Mouse (Mus musculus): ENCODE measurements around the gene Asb1. TPM values are rescaled to one million over a fixed set of nuclear protein-coding genes. Genes with fewer than 3 reads are reported as not detected.

Gene Asb1
- polyA plus RNA-seq, 1 experiment from 2014 or later = 14.9 TPM

- Histone ChIP-seq H3K9ac (replicated peaks; ENCODE audit: low read length) (no peak overlapping the region), H3K27ac (replicated peaks; ENCODE audit: low read depth, low read length) (no peak overlapping the region), H3K4me2 (ENCODE audit: low read length) (no peak overlapping the region), H3K4me3 (replicated peaks; ENCODE audit: low read depth, low read length) (no peak overlapping the region), H3K36me3 (ENCODE audit: control insufficient read depth, insufficient read depth, low read length) (0 out of 2 replicates have a peak, but pooled peaks cover 4% of the 10 kb centered on the region), H3K27me3 (ENCODE audit: control insufficient read depth, insufficient read depth, low read length) (peaks cover 4% of the 10 kb centered on the region; the same call in 1 of the 2 replicates), H3K4me1 (ENCODE audit: control insufficient read depth, insufficient read depth, low read length) (peaks cover 17% of the 10 kb centered on the region), H3K9me3 (ENCODE audit: control insufficient read depth, low read length) (no peaks in the 10 kb centered on the region)
- ATAC-seq (ENCODE audit: low FRiP score, low TSS enrichment) = no peak
- no peak for DNase-seq
- 19% methylated on average over 22 of the region's 22 CpGs for WGBS
Measured at GRCm38 (mm10) chr1:91537786-91538569, 2.4 kb upstream of the Asb1 start.

GRCm38 (mm10) chr1:91538570-91538929 is 1.8 kb upstream of the Asb1 start:
- no peak for ATAC-seq (ENCODE audit: low FRiP score, low TSS enrichment)
- Histone ChIP-seq H3K4me2 (ENCODE audit: low read length) (no peak overlapping the region), H3K27ac (replicated peaks; ENCODE audit: low read depth, low read length) (no peak overlapping the region), H3K27me3 (ENCODE audit: control insufficient read depth, insufficient read depth, low read length) (peaks cover 4% of the 10 kb centered on the region; the same call in 1 of the 2 replicates), H3K9me3 (ENCODE audit: control insufficient read depth, low read length) (no peaks in the 10 kb centered on the region), H3K4me1 (ENCODE audit: control insufficient read depth, insufficient read depth, low read length) (peaks cover 17% of the 10 kb centered on the region), H3K9ac (replicated peaks; ENCODE audit: low read length) (no peak overlapping the region), H3K4me3 (replicated peaks; ENCODE audit: low read depth, low read length) (no peak overlapping the region), H3K36me3 (ENCODE audit: control insufficient read depth, insufficient read depth, low read length) (no peaks in the 10 kb centered on the region)
- no peak for DNase-seq
- WGBS = 58% methylated on average over 1 of the region's 1 CpGs

- WGBS = 24% methylated on average over 6 of the region's 6 CpGs
- Histone ChIP-seq H3K4me2 (ENCODE audit: low read length) (peak overlapping the region; percentile 95), H3K9ac (replicated peaks; ENCODE audit: low read length) (no peak overlapping the region), H3K9me3 (ENCODE audit: control insufficient read depth, low read length) (no peaks in the 10 kb centered on the region), H3K4me3 (replicated peaks; ENCODE audit: low read depth, low read length) (peak overlapping the region; percentile 91), H3K27ac (replicated peaks; ENCODE audit: low read depth, low read length) (no peak overlapping the region), H3K36me3 (ENCODE audit: control insufficient read depth, insufficient read depth, low read length) (peaks cover 3% of the 10 kb centered on the region; the same call in 1 of the 2 replicates), H3K4me1 (ENCODE audit: control insufficient read depth, insufficient read depth, low read length) (peaks cover 17% of the 10 kb centered on the region), H3K27me3 (ENCODE audit: control insufficient read depth, insufficient read depth, low read length) (peaks cover 4% of the 10 kb centered on the region; the same call in 1 of the 2 replicates)
- ATAC-seq (ENCODE audit: low FRiP score, low TSS enrichment) = no peak
- DNase-seq = no peak
Measured at GRCm38 (mm10) chr1:91539246-91539645, 1.1 kb upstream of the Asb1 start.

- Histone ChIP-seq H3K27ac (replicated peaks; ENCODE audit: low read depth, low read length) (0 out of 2 replicates have a peak overlapping the region, but pooled peaks have one; percentile 70), H3K27me3 (ENCODE audit: control insufficient read depth, insufficient read depth, low read length) (peaks cover 4% of the 10 kb centered on the region; the same call in 1 of the 2 replicates)
- WGBS = 3% methylated on average over 22 of the region's 22 CpGs
Measured at GRCm38 (mm10) chr1:91539704-91540270, 557 bp upstream of the Asb1 start.

GRCm38 (mm10) chr1:91541042-91541592 is 773 bp downstream of the Asb1 start:
- Histone ChIP-seq H3K27ac (replicated peaks; ENCODE audit: low read depth, low read length) (peak overlapping the region; percentile 70), H3K36me3 (ENCODE audit: control insufficient read depth, insufficient read depth, low read length) (peaks cover 20% of the 10 kb centered on the region), H3K4me1 (ENCODE audit: control insufficient read depth, insufficient read depth, low read length) (peaks cover 17% of the 10 kb centered on the region), H3K9ac (replicated peaks; ENCODE audit: low read length) (peak overlapping the region; percentile 84), H3K9me3 (ENCODE audit: control insufficient read depth, low read length) (no peaks in the 10 kb centered on the region), H3K4me2 (ENCODE audit: low read length) (peak overlapping the region; percentile 95), H3K27me3 (ENCODE audit: control insufficient read depth, insufficient read depth, low read length) (peaks cover 4% of the 10 kb centered on the region; the same call in 1 of the 2 replicates), H3K4me3 (replicated peaks; ENCODE audit: low read depth, low read length) (peak overlapping the region; percentile 91)
- ATAC-seq (ENCODE audit: low FRiP score, low TSS enrichment) = no peak; the same call in 1 of the 2 replicates
- no peak for DNase-seq
- 14% methylated on average over 15 of the region's 15 CpGs for WGBS

More at GRCm38 (mm10) chr1:91539704-91540270, 557 bp upstream of the Asb1 start:
- H3K9ac ChIP-seq (replicated peaks; ENCODE audit: low read length) = peak overlapping the region; percentile 84
- peaks cover 17% of the 10 kb centered on the region for H3K4me1 ChIP-seq (ENCODE audit: control insufficient read depth, insufficient read depth, low read length)
- H3K36me3 ChIP-seq (ENCODE audit: control insufficient read depth, insufficient read depth, low read length) = peaks cover 7% of the 10 kb centered on the region
- DNase-seq = no peak
- no peaks in the 10 kb centered on the region for H3K9me3 ChIP-seq (ENCODE audit: control insufficient read depth, low read length)
- H3K4me2 ChIP-seq (ENCODE audit: low read length) = peak overlapping the region; percentile 95
- peak overlapping the region; percentile 91 for H3K4me3 ChIP-seq (replicated peaks; ENCODE audit: low read depth, low read length)
- no peak; the same call in 1 of the 2 replicates for ATAC-seq (ENCODE audit: low FRiP score, low TSS enrichment)

- no peak overlapping the region for H3K9ac ChIP-seq (replicated peaks; ENCODE audit: low read length)
- peaks cover 38% of the 10 kb centered on the region for H3K36me3 ChIP-seq (ENCODE audit: control insufficient read depth, insufficient read depth, low read length)
- H3K4me2 ChIP-seq (ENCODE audit: low read length) = no peak overlapping the region
- H3K4me1 ChIP-seq (ENCODE audit: control insufficient read depth, insufficient read depth, low read length) = peaks cover 17% of the 10 kb centered on the region
- H3K9me3 ChIP-seq (ENCODE audit: control insufficient read depth, low read length) = no peaks in the 10 kb centered on the region
- H3K27me3 ChIP-seq (ENCODE audit: control insufficient read depth, insufficient read depth, low read length) = 0 out of 2 replicates have a peak, but pooled peaks cover 4% of the 10 kb centered on the region
- ATAC-seq (ENCODE audit: low FRiP score, low TSS enrichment) = no peak
- H3K27ac ChIP-seq (replicated peaks; ENCODE audit: low read depth, low read length) = no peak overlapping the region
- no peak for DNase-seq
- no peak overlapping the region for H3K4me3 ChIP-seq (replicated peaks; ENCODE audit: low read depth, low read length)
- 95% methylated on average over 4 of the region's 4 CpGs for WGBS
Measured at GRCm38 (mm10) chr1:91543974-91544373, 3.6 kb downstream of the Asb1 start.

- Histone ChIP-seq H3K4me1 (ENCODE audit: control insufficient read depth, insufficient read depth, low read length) (peaks cover 11% of the 10 kb centered on the region), H3K4me3 (replicated peaks; ENCODE audit: low read depth, low read length) (no peak overlapping the region), H3K36me3 (ENCODE audit: control insufficient read depth, insufficient read depth, low read length) (peaks cover 49% of the 10 kb centered on the region), H3K4me2 (ENCODE audit: low read length) (no peak overlapping the region), H3K9ac (replicated peaks; ENCODE audit: low read length) (no peak overlapping the region), H3K27ac (replicated peaks; ENCODE audit: low read depth, low read length) (no peak overlapping the region), H3K27me3 (ENCODE audit: control insufficient read depth, insufficient read depth, low read length) (no peaks in the 10 kb centered on the region), H3K9me3 (ENCODE audit: control insufficient read depth, low read length) (no peaks in the 10 kb centered on the region)
- no peak for ATAC-seq (ENCODE audit: low FRiP score, low TSS enrichment)
- no peak for DNase-seq
- 86% methylated on average over 1 of the region's 1 CpGs for WGBS
Measured at GRCm38 (mm10) chr1:91545226-91545625, 4.9 kb downstream of the Asb1 start.

- no peaks in the 10 kb centered on the region for H3K9me3 ChIP-seq (ENCODE audit: control insufficient read depth, low read length)
- no peaks in the 10 kb centered on the region for H3K4me1 ChIP-seq (ENCODE audit: control insufficient read depth, insufficient read depth, low read length)
- H3K27me3 ChIP-seq (ENCODE audit: control insufficient read depth, insufficient read depth, low read length) = no peaks in the 10 kb centered on the region
- ATAC-seq (ENCODE audit: low FRiP score, low TSS enrichment) (no peak), DNase-seq (peak; percentile 47)
- H3K9ac ChIP-seq (replicated peaks; ENCODE audit: low read length) = no peak overlapping the region
- peaks cover 60% of the 10 kb centered on the region for H3K36me3 ChIP-seq (ENCODE audit: control insufficient read depth, insufficient read depth, low read length)
- H3K27ac ChIP-seq (replicated peaks; ENCODE audit: low read depth, low read length) = 0 out of 2 replicates have a peak overlapping the region, but pooled peaks have one; percentile 3
- WGBS = 7% methylated on average over 5 of the region's 5 CpGs
- H3K4me2 ChIP-seq (ENCODE audit: low read length) = no peak overlapping the region
- H3K4me3 ChIP-seq (replicated peaks; ENCODE audit: low read depth, low read length) = no peak overlapping the region
Measured at GRCm38 (mm10) chr1:91547567-91547966, 7.2 kb downstream of the Asb1 start.
